In genomic region chr1:133408321-133408720, GRCm38 (mm10) we compare ENCODE assay signal across 21 mouse cellular contexts. TPM values are rescaled to one million over a fixed set of nuclear protein-coding genes. Genes with fewer than 3 reads are reported as not detected.
DNase-seq lines count a peak whose midpoint lies in the region; ATAC-seq and TF ChIP-seq lines count a peak whose summit lies in the region.
"Had no signal": no experiment of that assay in that cellular context is flagged by ENCODE, and none has a peak within 500 bp of the region (broad histone marks: within the 10 kb centered on the region; RNA-seq: fewer than 3 reads in every experiment).

No protein-coding gene starts in this region.

- no peaks in the 10 kb centered on the region for H3K27me3 ChIP-seq in forebrain, embryonic 10.5 days (ENCODE audit: poor library complexity, severe bottlenecking)
- H3K27me3 ChIP-seq in forebrain, embryonic 13.5 days = no peaks in the 10 kb centered on the region
- H3K27me3 ChIP-seq in hindbrain, embryonic 11.5 days (ENCODE audit: control insufficient read depth, insufficient read depth, low read length) = no peaks in the 10 kb centered on the region
- no peaks in the 10 kb centered on the region for H3K27me3 ChIP-seq in hindbrain, embryonic 14.5 days (ENCODE audit: control insufficient read depth, insufficient read depth, low read length)
- H3K27me3 ChIP-seq in midbrain, embryonic 13.5 days = no peaks in the 10 kb centered on the region
- no peaks in the 10 kb centered on the region for H3K27me3 ChIP-seq in midbrain, embryonic 16.5 days (ENCODE audit: control insufficient read depth, insufficient read depth, low read depth, low read length)
- no peaks in the 10 kb centered on the region for H3K27me3 ChIP-seq in liver, postnatal 0 days (ENCODE audit: insufficient read depth, low read length)
- H3K27me3 ChIP-seq: hindbrain, embryonic 15.5 days; limb, embryonic 15.5 days; midbrain, embryonic 12.5 days; neural tube, embryonic 13.5 days; stomach, embryonic 15.5 days had no signal

- peak overlapping the region; percentile 74 for H3K27ac ChIP-seq in forebrain, embryonic 10.5 days
- no peak overlapping the region for H3K27ac ChIP-seq in forebrain, embryonic 13.5 days
- H3K27ac ChIP-seq in hindbrain, embryonic 11.5 days (ENCODE audit: low read depth, low read length) = peak overlapping the region; percentile 82
- H3K27ac ChIP-seq in hindbrain, embryonic 14.5 days = no peak overlapping the region
- no peak overlapping the region for H3K27ac ChIP-seq in midbrain, embryonic 13.5 days
- H3K27ac ChIP-seq in midbrain, embryonic 16.5 days (ENCODE audit: low read length) = no peak overlapping the region
- H3K27ac ChIP-seq in liver, postnatal 0 days (ENCODE audit: low read depth) = no peak overlapping the region
- H3K27ac ChIP-seq: hindbrain, embryonic 15.5 days; layer of hippocampus, adult 2 months; left cerebral cortex, adult 2 months; limb, embryonic 15.5 days; neural tube, embryonic 13.5 days; stomach, embryonic 15.5 days had no signal

- no peak for DNase-seq in forebrain, embryonic 10.5 days (ENCODE audit: extremely low spot score, low spot score)
- DNase-seq in hindbrain, embryonic 11.5 days (ENCODE audit: low spot score) = no peak
- DNase-seq in hindbrain, embryonic 14.5 days (ENCODE audit: low spot score) = no peak
- DNase-seq in liver, postnatal 0 days = no peak
- DNase-seq in layer of hippocampus, postnatal 14 days (ENCODE audit: low spot score in 2 of 2) = no peak
- DNase-seq: adrenal gland, postnatal 25 days; cerebellum, adult 9-10 months; kidney, adult 18-20 months; spleen, adult 18-20 months; thymus, postnatal 14 days had no signal

- H3K4me1 ChIP-seq in forebrain, embryonic 10.5 days = peaks cover 71% of the 10 kb centered on the region
- peaks cover 17% of the 10 kb centered on the region for H3K4me1 ChIP-seq in forebrain, embryonic 13.5 days
- peaks cover 29% of the 10 kb centered on the region for H3K4me1 ChIP-seq in hindbrain, embryonic 11.5 days (replicated peaks; ENCODE audit: control insufficient read depth, insufficient read depth, low read length)
- peaks cover 10% of the 10 kb centered on the region for H3K4me1 ChIP-seq in hindbrain, embryonic 14.5 days (replicated peaks; ENCODE audit: control insufficient read depth, insufficient read depth, low read length)
- peaks cover 45% of the 10 kb centered on the region for H3K4me1 ChIP-seq in midbrain, embryonic 13.5 days (replicated peaks)
- H3K4me1 ChIP-seq in midbrain, embryonic 16.5 days (ENCODE audit: control insufficient read depth, insufficient read depth, low read length) = peaks cover 9% of the 10 kb centered on the region; the same call in 1 of the 2 replicates
- H3K4me1 ChIP-seq in liver, postnatal 0 days (ENCODE audit: insufficient read depth) = peaks cover 13% of the 10 kb centered on the region

- H3K4me3 ChIP-seq in forebrain, embryonic 10.5 days = no peak overlapping the region
- no peak overlapping the region for H3K4me3 ChIP-seq in forebrain, embryonic 13.5 days
- H3K4me3 ChIP-seq in hindbrain, embryonic 11.5 days (ENCODE audit: low read depth, low read length) = no peak overlapping the region
- H3K4me3 ChIP-seq in hindbrain, embryonic 14.5 days (replicated peaks; ENCODE audit: low read length) = no peak overlapping the region
- H3K4me3 ChIP-seq in midbrain, embryonic 13.5 days (replicated peaks) = no peak overlapping the region
- no peak overlapping the region for H3K4me3 ChIP-seq in midbrain, embryonic 16.5 days (ENCODE audit: low read depth, low read length)
- H3K4me3 ChIP-seq in liver, postnatal 0 days (ENCODE audit: low read depth, low read length) = no peak overlapping the region
- H3K4me3 ChIP-seq: hindbrain, embryonic 15.5 days; layer of hippocampus, adult 2 months; left cerebral cortex, adult 2 months; limb, embryonic 15.5 days; midbrain, embryonic 12.5 days; neural tube, embryonic 13.5 days; stomach, embryonic 15.5 days had no signal

- peaks cover 12% of the 10 kb centered on the region for H3K36me3 ChIP-seq in forebrain, embryonic 10.5 days (replicated peaks)
- H3K36me3 ChIP-seq in forebrain, embryonic 13.5 days (ENCODE audit: poor library complexity, severe bottlenecking) = no peaks in the 10 kb centered on the region
- H3K36me3 ChIP-seq in hindbrain, embryonic 11.5 days (ENCODE audit: control insufficient read depth, insufficient read depth, low read length) = no peaks in the 10 kb centered on the region
- H3K36me3 ChIP-seq in hindbrain, embryonic 14.5 days (replicated peaks; ENCODE audit: control insufficient read depth, insufficient read depth) = no peaks in the 10 kb centered on the region
- H3K36me3 ChIP-seq in midbrain, embryonic 13.5 days = no peaks in the 10 kb centered on the region
- H3K36me3 ChIP-seq in midbrain, embryonic 16.5 days (ENCODE audit: control insufficient read depth, insufficient read depth, low read length) = no peaks in the 10 kb centered on the region
- H3K36me3 ChIP-seq in liver, postnatal 0 days (replicated peaks; ENCODE audit: insufficient read depth, low read length) = no peaks in the 10 kb centered on the region
- H3K36me3 ChIP-seq: hindbrain, embryonic 15.5 days; limb, embryonic 15.5 days; neural tube, embryonic 13.5 days; stomach, embryonic 15.5 days had no signal

- no peak overlapping the region for H3K4me2 ChIP-seq in forebrain, embryonic 13.5 days
- H3K4me2 ChIP-seq in hindbrain, embryonic 11.5 days (replicated peaks; ENCODE audit: low read depth, low read length) = no peak overlapping the region
- no peak overlapping the region for H3K4me2 ChIP-seq in hindbrain, embryonic 14.5 days (replicated peaks)
- H3K4me2 ChIP-seq in midbrain, embryonic 13.5 days (replicated peaks) = no peak overlapping the region
- H3K4me2 ChIP-seq in midbrain, embryonic 16.5 days (ENCODE audit: low read length) = no peak overlapping the region
- peak overlapping the region; percentile 3; the same call in 1 of the 2 replicates for H3K4me2 ChIP-seq in liver, postnatal 0 days (ENCODE audit: low read depth, low read length)
- H3K4me2 ChIP-seq: hindbrain, embryonic 15.5 days; limb, embryonic 15.5 days; midbrain, embryonic 12.5 days; neural tube, embryonic 13.5 days; stomach, embryonic 15.5 days had no signal

- WGBS in forebrain, embryonic 10.5 days = 42% methylated on average over 9 of the region's 9 CpGs
- 66% methylated on average over 9 of the region's 9 CpGs for WGBS in forebrain, embryonic 13.5 days
- 27% methylated on average over 9 of the region's 9 CpGs for WGBS in hindbrain, embryonic 11.5 days
- 45% methylated on average over 9 of the region's 9 CpGs for WGBS in hindbrain, embryonic 14.5 days
- WGBS in midbrain, embryonic 13.5 days = 51% methylated on average over 9 of the region's 9 CpGs
- WGBS in midbrain, embryonic 16.5 days = 61% methylated on average over 9 of the region's 9 CpGs
- WGBS in liver, postnatal 0 days (ENCODE audit: insufficient replicate concordance) = 51% methylated on average over 9 of the region's 9 CpGs

- ATAC-seq in forebrain, embryonic 13.5 days = no peak
- no peak for ATAC-seq in hindbrain, embryonic 11.5 days (ENCODE audit: low FRiP score)
- no peak for ATAC-seq in hindbrain, embryonic 14.5 days (ENCODE audit: low FRiP score)
- ATAC-seq in midbrain, embryonic 13.5 days = no peak
- no peak for ATAC-seq in midbrain, embryonic 16.5 days
- ATAC-seq in liver, postnatal 0 days = peak; percentile 59
- ATAC-seq: forebrain, embryonic 16.5 days had no signal

- H3K9ac ChIP-seq in forebrain, embryonic 13.5 days = no peak overlapping the region
- no peak overlapping the region for H3K9ac ChIP-seq in hindbrain, embryonic 11.5 days (ENCODE audit: low read depth, low read length)
- H3K9ac ChIP-seq in hindbrain, embryonic 14.5 days = no peak overlapping the region
- H3K9ac ChIP-seq in midbrain, embryonic 13.5 days (replicated peaks) = 0 out of 2 replicates have a peak overlapping the region, but pooled peaks have one; percentile 8
- H3K9ac ChIP-seq in midbrain, embryonic 16.5 days (ENCODE audit: low read depth, low read length) = no peak overlapping the region
- H3K9ac ChIP-seq in liver, postnatal 0 days (replicated peaks) = no peak overlapping the region
- H3K9ac ChIP-seq: hindbrain, embryonic 15.5 days; limb, embryonic 15.5 days; midbrain, embryonic 12.5 days; stomach, embryonic 15.5 days had no signal

- 0 out of 2 replicates have a peak, but pooled peaks cover 5% of the 10 kb centered on the region for H3K9me3 ChIP-seq in forebrain, embryonic 10.5 days
- no peaks in the 10 kb centered on the region for H3K9me3 ChIP-seq in forebrain, embryonic 13.5 days (replicated peaks)
- no peaks in the 10 kb centered on the region for H3K9me3 ChIP-seq in hindbrain, embryonic 11.5 days (ENCODE audit: control insufficient read depth, low read length)
- no peaks in the 10 kb centered on the region for H3K9me3 ChIP-seq in hindbrain, embryonic 14.5 days (ENCODE audit: control insufficient read depth, low read length)
- H3K9me3 ChIP-seq in midbrain, embryonic 13.5 days = no peaks in the 10 kb centered on the region
- H3K9me3 ChIP-seq in midbrain, embryonic 16.5 days (replicated peaks; ENCODE audit: control insufficient read depth, low read length, poor library complexity, severe bottlenecking) = no peaks in the 10 kb centered on the region
- no peaks in the 10 kb centered on the region for H3K9me3 ChIP-seq in liver, postnatal 0 days (ENCODE audit: low read length)
- H3K9me3 ChIP-seq: hindbrain, embryonic 15.5 days; limb, embryonic 15.5 days; midbrain, embryonic 12.5 days; neural tube, embryonic 13.5 days; stomach, embryonic 15.5 days had no signal

- no peak for TF ChIP-seq CTCF in liver, postnatal 0 days (IDR thresholded peaks at IDR 0.05; ENCODE audit: low read depth)

- TF ChIP-seq EP300 in liver, postnatal 0 days (IDR thresholded peaks at IDR 0.05; ENCODE audit: low read depth) = no peak

RNA-seq across cellular contexts. Expression of gene Sox13, which starts 15.9 kb away (rescaled TPM):
- 12.5 and 14.1 TPM in 2 replicates for polyA plus RNA-seq in forebrain, embryonic 10.5 days (2016; fragmentation: Nextera tagmentation; extraction: Ambion mirVana)
- polyA plus RNA-seq in forebrain, embryonic 13.5 days (2015; fragmentation: Nextera tagmentation; extraction: Ambion mirVana) = 5.8 and 6.8 TPM in 2 replicates
- polyA plus RNA-seq in hindbrain, embryonic 11.5 days (2014; fragmentation: Nextera tagmentation; extraction: Ambion mirVana) = 12.5 and 15.9 TPM in 2 replicates
- polyA plus RNA-seq in hindbrain, embryonic 14.5 days (2014; fragmentation: Nextera tagmentation; extraction: Ambion mirVana) = 5.8 and 6.0 TPM in 2 replicates
- 12.5 and 13.9 TPM in 2 replicates for polyA plus RNA-seq in midbrain, embryonic 13.5 days (2015; fragmentation: Nextera tagmentation; extraction: Ambion mirVana)
- 5.3 and 7.4 TPM in 2 replicates for polyA plus RNA-seq in midbrain, embryonic 16.5 days (2015; fragmentation: Nextera tagmentation; extraction: Ambion mirVana)
- polyA plus RNA-seq in liver, postnatal 0 days (2015; fragmentation: Nextera tagmentation; extraction: Ambion mirVana) = 1.3 and 1.9 TPM in 2 replicates
- total RNA-seq in layer of hippocampus, postnatal 14 days (2021) = 10 to 100 TPM; 11.3 to 11.5 TPM

RNA-seq across cellular contexts. Expression of gene Etnk2, which starts 44.9 kb away (rescaled TPM):
- 1.7 and 2.3 TPM in 2 replicates for polyA plus RNA-seq in forebrain, embryonic 10.5 days (2016; fragmentation: Nextera tagmentation; extraction: Ambion mirVana)
- 2.9 TPM in 2 replicates for polyA plus RNA-seq in forebrain, embryonic 13.5 days (2015; fragmentation: Nextera tagmentation; extraction: Ambion mirVana)
- polyA plus RNA-seq in hindbrain, embryonic 11.5 days (2014; fragmentation: Nextera tagmentation; extraction: Ambion mirVana) = 2.9 and 3.1 TPM in 2 replicates
- 20.3 TPM in 2 replicates for polyA plus RNA-seq in hindbrain, embryonic 14.5 days (2014; fragmentation: Nextera tagmentation; extraction: Ambion mirVana)
- polyA plus RNA-seq in midbrain, embryonic 13.5 days (2015; fragmentation: Nextera tagmentation; extraction: Ambion mirVana) = 7.3 and 7.6 TPM in 2 replicates
- polyA plus RNA-seq in midbrain, embryonic 16.5 days (2015; fragmentation: Nextera tagmentation; extraction: Ambion mirVana) = 24.6 and 26.5 TPM in 2 replicates
- 39.5 and 39.6 TPM in 2 replicates for polyA plus RNA-seq in liver, postnatal 0 days (2015; fragmentation: Nextera tagmentation; extraction: Ambion mirVana)
- total RNA-seq in layer of hippocampus, postnatal 14 days (2021) = 1 to 10 TPM; 5.3 to 5.9 TPM

RNA-seq across cellular contexts. Expression of gene Ren1, which starts 58.0 kb away (rescaled TPM):
- polyA plus RNA-seq in forebrain, embryonic 10.5 days (2016; fragmentation: Nextera tagmentation; extraction: Ambion mirVana) = not detected in 2 replicates
- polyA plus RNA-seq in forebrain, embryonic 13.5 days (2015; fragmentation: Nextera tagmentation; extraction: Ambion mirVana) = not detected in 2 replicates
- 0.70 and 1.2 TPM in 2 replicates for polyA plus RNA-seq in hindbrain, embryonic 11.5 days (2014; fragmentation: Nextera tagmentation; extraction: Ambion mirVana)
- polyA plus RNA-seq in hindbrain, embryonic 14.5 days (2014; fragmentation: Nextera tagmentation; extraction: Ambion mirVana) = 7.3 and 11.1 TPM in 2 replicates
- not detected in 2 replicates for polyA plus RNA-seq in midbrain, embryonic 13.5 days (2015; fragmentation: Nextera tagmentation; extraction: Ambion mirVana)
- polyA plus RNA-seq in midbrain, embryonic 16.5 days (2015; fragmentation: Nextera tagmentation; extraction: Ambion mirVana) = 0.35 TPM in 1 of 2 replicates, not detected in the other
- polyA plus RNA-seq in liver, postnatal 0 days (2015; fragmentation: Nextera tagmentation; extraction: Ambion mirVana) = 0.64 and 0.88 TPM in 2 replicates
- total RNA-seq in layer of hippocampus, postnatal 14 days (2021) = under 1 TPM in 1 of 2 experiments, not detected in 1; 0.28 TPM
- total RNA-seq: layer of hippocampus, adult 2 months; left cerebral cortex, adult 2 months had no signal
- polyA plus RNA-seq: forebrain, embryonic 16.5 days; midbrain, embryonic 12.5 days had no signal

Comparison
In these comparisons a context has a peak if more than half of its experiments do, and no peak if none do; other contexts are left out.
1. H3K27ac ChIP-seq: peak in forebrain, embryonic 10.5 days (single experiment) and hindbrain, embryonic 11.5 days (single experiment); none in forebrain, embryonic 13.5 days (single experiment), hindbrain, embryonic 14.5 days (single experiment), midbrain, embryonic 13.5 days (single experiment), midbrain, embryonic 16.5 days (single experiment) and liver, postnatal 0 days (single experiment).